Mouse (Mus musculus) CH12.LX (cell line): Measurements from ENCODE around the gene Ankfn1. TPM values are rescaled to one million over a fixed set of nuclear protein-coding genes. Genes with fewer than 3 reads are reported as not detected.

Source experiments
- DNase-seq: peaks from one replicate; pipeline ENCODE4 v3.0.0-alpha.2; 2013; ENCODE audit errors: extremely low read depth
- H3K27ac ChIP-seq: 2 replicates; pipeline ENCODE4 v1.5.1; 2012; ENCODE audit warnings: low read depth, mild to moderate bottlenecking, control low read depth, moderate library complexity; ENCODE audit not compliant: insufficient read depth
- H3K27me3 ChIP-seq: replicated peaks from 2 replicates; pipeline ENCODE3; 2012; ENCODE audit warnings: inconsistent platforms
- H3K36me3 ChIP-seq, 2 experiments: replicated peaks in 1 of 2; 2 replicates each; pipeline versions ENCODE3 to v1.6.1; 2012; ENCODE audit warnings: inconsistent platforms in 1 of 2, low read length in 1 of 2, mild to moderate bottlenecking in 1 of 2, mixed read lengths in 1 of 2, moderate library complexity in 1 of 2; ENCODE audit not compliant: control insufficient read depth in 1 of 2, insufficient read depth in 1 of 2
- H3K4me1 ChIP-seq, 2 experiments: 2 replicates each; pipeline ENCODE4 v1.6.1; 2012; ENCODE audit warnings: inconsistent platforms in 1 of 2, moderate library complexity in 1 of 2; ENCODE audit not compliant: insufficient read depth in 2 of 2, control insufficient read depth in 1 of 2
- H3K4me2 ChIP-seq: 2 replicates; pipeline ENCODE4 v1.6.1; 2012; ENCODE audit warnings: low read depth, mild to moderate bottlenecking, control low read depth; ENCODE audit not compliant: poor library complexity, insufficient read depth, severe bottlenecking
- H3K4me3 ChIP-seq, 3 experiments: fragments of 150-350 bp in 1 of 3; sonication (generic) in 1 of 3; replicated peaks in 1 of 3; 2 replicates each; pipeline versions ENCODE3 to v1.5.1; 2011 to 2012; ENCODE audit warnings: low read depth in 2 of 3, low read length in 2 of 3, mild to moderate bottlenecking in 2 of 3, moderate library complexity in 2 of 3, control low read depth in 1 of 3, improper control_type of control experiment in 1 of 3, inconsistent platforms in 1 of 3, mixed read lengths in 1 of 3; ENCODE audit not compliant: poor library complexity in 1 of 3
- H3K79me2 ChIP-seq: replicated peaks from 2 replicates; pipeline ENCODE4 v1.6.1; 2012; ENCODE audit warnings: mild to moderate bottlenecking, moderate library complexity; ENCODE audit not compliant: control insufficient read depth, poor library complexity, insufficient read depth, severe bottlenecking; ENCODE audit errors: extremely low read depth
- H3K9ac ChIP-seq: 2 replicates; pipeline ENCODE4 v1.6.1; 2012; ENCODE audit warnings: low read depth, mild to moderate bottlenecking, control low read depth, moderate library complexity; ENCODE audit not compliant: insufficient read depth
- H3K9me3 ChIP-seq: replicated peaks from 2 replicates; pipeline ENCODE3; 2012; ENCODE audit warnings: low read length, inconsistent platforms, mixed read lengths
- CHD1 ChIP-seq: IDR thresholded peaks from 2 replicates; pipeline ENCODE4 v1.6.1; 2012; ENCODE audit warnings: low read depth, low read length, improper control_type of control experiment, inconsistent platforms
- E2F4 ChIP-seq: IDR thresholded peaks from 2 replicates; pipeline ENCODE4 v1.6.1; 2011; ENCODE audit warnings: low read depth, low read length, improper control_type of control experiment; ENCODE audit not compliant: insufficient replicate concordance
- ELF1 ChIP-seq: IDR thresholded peaks from 2 replicates; pipeline ENCODE4 v1.6.1; 2014; ENCODE audit warnings: low read depth, mild to moderate bottlenecking, inconsistent platforms, low read length, improper control_type of control experiment
- HCFC1 ChIP-seq: IDR thresholded peaks from 2 replicates; pipeline ENCODE4 v1.6.1; 2012; ENCODE audit warnings: low read depth, mild to moderate bottlenecking, inconsistent platforms, low read length, improper control_type of control experiment
- KAT2A ChIP-seq: IDR thresholded peaks from 2 replicates; pipeline ENCODE4 v1.6.1; 2012; ENCODE audit warnings: low read length, improper control_type of control experiment, inconsistent platforms; ENCODE audit not compliant: insufficient replicate concordance
- MAX ChIP-seq: IDR thresholded peaks from 2 replicates; pipeline ENCODE4 v1.6.1; 2011; ENCODE audit warnings: low read length, improper control_type of control experiment
- MAZ ChIP-seq: IDR thresholded peaks from 2 replicates; pipeline ENCODE4 v1.6.1; 2012; ENCODE audit warnings: low read depth, mild to moderate bottlenecking, inconsistent platforms, low read length, improper control_type of control experiment, moderate library complexity
- MXI1 ChIP-seq: IDR thresholded peaks from 2 replicates; pipeline ENCODE4 v1.6.1; 2011; ENCODE audit warnings: mild to moderate bottlenecking, low read depth, low read length, improper control_type of control experiment
- MYC ChIP-seq: IDR thresholded peaks from 2 replicates; pipeline ENCODE4 v1.6.1; 2011; ENCODE audit warnings: low read depth, mild to moderate bottlenecking, improper control_type of control experiment, low read length
- SIN3A ChIP-seq: IDR thresholded peaks from 2 replicates; pipeline ENCODE4 v1.6.1; 2012; ENCODE audit warnings: low read length, improper control_type of control experiment, inconsistent platforms
- TCF12 ChIP-seq: IDR thresholded peaks from 2 replicates; pipeline ENCODE4 v1.6.1; 2014; ENCODE audit warnings: low read depth, mild to moderate bottlenecking, inconsistent platforms, low read length, improper control_type of control experiment
- ZMIZ1 ChIP-seq: IDR thresholded peaks from 2 replicates; pipeline ENCODE4 v1.6.1; 2012; ENCODE audit warnings: low read depth, mild to moderate bottlenecking, inconsistent platforms, low read length, improper control_type of control experiment
- dilution Hi-C: fragments of 300-500 bp; cut with MboI; formaldehyde crosslinking; loops from 2 replicates; pipeline ENCODE4 v1.14.3; 2020; ENCODE audit warnings: low sequenced_read_pairs; ENCODE audit not compliant: extremely low pct_unique_long_range_greater_than_20kb, extremely low pct_ligation_motif_present
- in situ Hi-C: fragments of 300-500 bp; cut with MboI; formaldehyde crosslinking; loops from 3 replicates; pipeline ENCODE4 v1.14.3; 2019; ENCODE audit warnings: low sequenced_read_pairs, low pct_ligation_motif_present, low pct_unique_long_range_greater_than_20kb, mixed read lengths
- polyA plus RNA-seq: library from polyadenylated mRNA; unstranded; fragments of >175 nt; gene quantifications from 2 replicates; pipeline ENCODE4 v1.2.1, GENCODE M21; 2012; ENCODE audit warnings: low read depth; ENCODE audit not compliant: insufficient read length
- total RNA-seq, 2 experiments: library from RNA; depleted of rRNA; stranded (reverse); fragments of 300-350 nt in 1 of 2; fragments of >200 nt in 1 of 2; gene quantifications; 2 replicates each; pipeline ENCODE4 v1.2.3; 2012 to 2014

Gene Ankfn1
- total and polyA plus RNA-seq, 3 experiments = not detected

GRCm38 (mm10) chr11:89363981-89364380 lies 413.5 kb downstream of the Ankfn1 start:
- TF ChIP-seq HCFC1 (no peak), MYC (no peak), MAZ (no peak), TCF12 (no peak)
- TF ChIP-seq, all 38 proteins: peak for 0
- Histone ChIP-seq H3K4me3 (no peak overlapping the region), H3K27ac (no peak overlapping the region), H3K4me2 (no peak overlapping the region), H3K9ac (no peak overlapping the region), H3K27me3 (peaks cover 3% of the 10 kb centered on the region), H3K4me1 (0 out of 4 replicates have a peak, but pooled peaks cover 0 to 7% of the 10 kb centered on the region in 2 experiments), H3K9me3 (no peaks in the 10 kb centered on the region), H3K79me2 (no peaks in the 10 kb centered on the region), H3K36me3 (no peaks in the 10 kb centered on the region)
- dilution Hi-C loops = no loop called here
- in situ Hi-C loops = no loop called here
- DNase-seq = no peak

- Histone ChIP-seq H3K79me2 (no peaks in the 10 kb centered on the region), H3K4me3 (no peak overlapping the region), H3K27me3 (peaks cover 5% of the 10 kb centered on the region), H3K27ac (no peak overlapping the region), H3K9me3 (no peaks in the 10 kb centered on the region), H3K36me3 (no peaks in the 10 kb centered on the region), H3K9ac (no peak overlapping the region), H3K4me2 (no peak overlapping the region), H3K4me1 (0 out of 4 replicates have a peak, but pooled peaks cover 0 to 7% of the 10 kb centered on the region in 2 experiments)
- DNase-seq = no peak
- in situ Hi-C loops (no loop called here), dilution Hi-C loops (no loop called here)
- TF ChIP-seq E2F4 (no peak), HCFC1 (no peak), MAZ (no peak), SIN3A (no peak)
Measured at GRCm38 (mm10) chr11:89360895-89361294, 416.6 kb downstream of the Ankfn1 start.

GRCm38 (mm10) chr11:89358546-89358945 lies 418.9 kb downstream of the Ankfn1 start:
- TF ChIP-seq ZMIZ1 (no peak), MAX (no peak), KAT2A (no peak), MXI1 (no peak), CHD1 (no peak), ELF1 (no peak)
- TF ChIP-seq, all 38 proteins: peak for 0
- no peaks in the 10 kb centered on the region for H3K79me2 ChIP-seq
- H3K27ac ChIP-seq = no peak overlapping the region
- in situ Hi-C loops (no loop called here), dilution Hi-C loops (no loop called here)
- H3K36me3 ChIP-seq = no peaks in the 10 kb centered on the region
- no peaks in the 10 kb centered on the region for H3K4me1 ChIP-seq
- peaks cover 5% of the 10 kb centered on the region for H3K27me3 ChIP-seq
- no peak for DNase-seq
- no peak overlapping the region for H3K4me2 ChIP-seq
- H3K9ac ChIP-seq = no peak overlapping the region
- no peaks in the 10 kb centered on the region for H3K9me3 ChIP-seq
- H3K4me3 ChIP-seq = no peak overlapping the region
